Mouse (Mus musculus) myocyte (in vitro differentiated cells): ENCODE measurements around the gene Irf5.

Experiments
- MAX ChIP-seq: IDR thresholded peaks from one replicate; pipeline ENCODE4 v1.6.1; 2011; ENCODE audit warnings: low read depth, mild to moderate bottlenecking, control low read depth
- MYOD1 ChIP-seq, 3 experiments: IDR thresholded peaks; one replicate each; pipeline ENCODE4 v1.6.1; 2011; ENCODE audit warnings: control low read depth in 2 of 3, low read depth in 2 of 3, mild to moderate bottlenecking in 2 of 3, moderate library complexity in 1 of 3; ENCODE audit not compliant: insufficient read length in 2 of 3, control insufficient read depth in 1 of 3
- MYOG ChIP-seq, 3 experiments: IDR thresholded peaks; one replicate each; pipeline ENCODE4 v1.6.1; 2011; ENCODE audit warnings: control low read depth in 2 of 3, low read depth in 2 of 3, mild to moderate bottlenecking in 2 of 3; ENCODE audit not compliant: insufficient read length in 2 of 3, control insufficient read depth in 1 of 3, insufficient read depth in 1 of 3
- POLR2A ChIP-seq: IDR thresholded peaks from one replicate; pipeline ENCODE4 v1.6.1; 2011; ENCODE audit warnings: low read depth, mild to moderate bottlenecking, control low read depth, moderate library complexity; ENCODE audit not compliant: insufficient read length
- TCF12 ChIP-seq: IDR thresholded peaks from one replicate; pipeline ENCODE4 v1.6.1; 2011; ENCODE audit warnings: mild to moderate bottlenecking, control low read depth; ENCODE audit not compliant: poor library complexity, insufficient read depth, severe bottlenecking
- TCF3 ChIP-seq: IDR thresholded peaks from one replicate; pipeline ENCODE4 v1.6.1; 2011; ENCODE audit warnings: low read depth, control low read depth; ENCODE audit not compliant: insufficient read length

DNA sequence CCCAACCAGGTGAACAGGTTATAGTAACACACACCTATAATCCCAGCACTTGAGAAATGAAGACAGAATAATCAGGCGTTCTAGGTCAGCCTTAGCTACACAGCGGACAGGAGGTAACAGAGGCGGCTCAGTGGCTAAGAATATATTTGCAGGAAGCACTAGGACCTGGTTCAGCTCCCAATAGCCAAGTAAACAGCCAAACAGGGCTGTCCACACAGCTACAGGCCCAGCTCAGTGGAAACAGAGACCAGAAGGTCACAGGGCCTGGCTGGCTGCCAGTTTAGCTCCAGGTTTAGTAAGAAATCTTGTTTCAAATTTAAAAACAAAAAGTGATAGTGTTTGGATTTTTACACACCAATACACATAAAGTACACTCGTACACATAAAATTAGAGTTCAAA, 32.3 kb upstream of the Irf5 start:
- TF ChIP-seq MYOD1 (IDR thresholded peaks at IDR 0.05; ENCODE audit: control insufficient read depth in 1 of 3, insufficient read length in 2 of 3, low read depth in 2 of 3), result no peak
- TF ChIP-seq TCF12, result no peak
- no peak for TF ChIP-seq MAX
- no peak for TF ChIP-seq MYOG (IDR thresholded peaks at IDR 0.05; ENCODE audit: control insufficient read depth in 1 of 3, insufficient read depth in 1 of 3, insufficient read length in 2 of 3, low read depth in 2 of 3)
- no peak for TF ChIP-seq TCF3
- TF ChIP-seq POLR2A, result no peak
